Mouse (Mus musculus): ENCODE results near the gene Olfr1058. TPM values are rescaled to one million over a fixed set of nuclear protein-coding genes. Genes with fewer than 3 reads are reported as not detected.
"Not testable (repeated sequence)": the region's sequence is repeated elsewhere in the genome, so short reads cannot be mapped to it uniquely, and the experiment has no call there.

Gene Olfr1058
- polyA plus RNA-seq (2015; fragmentation: Nextera tagmentation; extraction: Ambion mirVana): not detected in 2 replicates

GRCm38 (mm10) chr2:86388461-86388860 lies at the start of gene Olfr1058:
Gene Olfr1058 (minus strand): TSS chr2:86388561.
- H3K27ac ChIP-seq; H3K36me3 ChIP-seq; H3K9me3 ChIP-seq; H3K27me3 ChIP-seq; H3K4me2 ChIP-seq; ATAC-seq (ENCODE audit: borderline replicate concordance, extremely low read depth, low FRiP score, low TSS enrichment); H3K9ac ChIP-seq; H3K4me1 ChIP-seq; H3K4me3 ChIP-seq: not testable (repeated sequence)

DNA sequence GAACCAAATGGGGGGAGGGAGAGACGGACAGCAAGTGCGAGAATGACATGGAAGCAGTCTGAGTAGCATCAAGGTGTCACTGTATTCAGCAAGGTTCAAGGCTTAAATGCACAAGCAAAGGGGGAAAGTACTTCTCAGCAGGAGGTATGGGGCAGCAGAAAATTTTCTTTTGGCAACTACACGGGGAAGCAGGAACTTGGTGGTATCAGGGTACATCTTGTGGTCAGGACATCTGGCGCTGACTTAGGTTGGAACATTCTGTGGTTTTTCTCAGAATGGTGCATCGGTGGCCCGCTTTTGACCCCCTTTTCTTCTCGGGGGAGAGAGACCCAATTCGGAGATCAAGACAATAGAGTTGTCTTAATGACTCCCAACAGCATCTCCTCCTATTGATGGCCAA lies 40.1 kb upstream of the Olfr1058 start:
- not testable (repeated sequence) for H3K9ac ChIP-seq; H3K4me3 ChIP-seq; H3K4me1 ChIP-seq; H3K27ac ChIP-seq; ATAC-seq (ENCODE audit: borderline replicate concordance, extremely low read depth, low FRiP score, low TSS enrichment); H3K9me3 ChIP-seq; H3K27me3 ChIP-seq; H3K4me2 ChIP-seq; H3K36me3 ChIP-seq
- 86% methylated on average over 8 of the region's 8 CpGs for WGBS

DNA sequence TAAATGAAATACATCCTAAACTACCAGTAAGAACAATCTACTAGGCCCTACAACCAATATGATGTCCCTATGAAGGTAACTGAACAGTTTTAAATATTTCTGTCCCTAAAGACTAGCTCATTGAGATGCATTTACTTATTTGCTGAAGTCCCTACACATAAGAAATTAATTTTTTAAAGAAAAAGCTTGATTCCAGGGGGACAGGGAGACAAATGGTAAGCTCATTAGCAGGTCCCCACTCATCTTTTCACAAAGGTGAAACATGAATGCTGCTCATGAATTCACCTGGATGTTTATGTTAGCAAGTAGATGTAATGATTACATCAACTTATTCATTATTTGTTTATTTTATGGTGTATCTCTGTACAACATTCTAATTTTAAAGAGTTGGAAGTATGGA lies 38.3 kb upstream of the Olfr1058 start, which contains the start of gene Olfr1062:
Gene Olfr1062 (minus strand): TSS at position 101 of the 400 bp plus-strand sequence.
- ATAC-seq (ENCODE audit: borderline replicate concordance, extremely low read depth, low FRiP score, low TSS enrichment); H3K36me3 ChIP-seq: not testable (repeated sequence)

DNA sequence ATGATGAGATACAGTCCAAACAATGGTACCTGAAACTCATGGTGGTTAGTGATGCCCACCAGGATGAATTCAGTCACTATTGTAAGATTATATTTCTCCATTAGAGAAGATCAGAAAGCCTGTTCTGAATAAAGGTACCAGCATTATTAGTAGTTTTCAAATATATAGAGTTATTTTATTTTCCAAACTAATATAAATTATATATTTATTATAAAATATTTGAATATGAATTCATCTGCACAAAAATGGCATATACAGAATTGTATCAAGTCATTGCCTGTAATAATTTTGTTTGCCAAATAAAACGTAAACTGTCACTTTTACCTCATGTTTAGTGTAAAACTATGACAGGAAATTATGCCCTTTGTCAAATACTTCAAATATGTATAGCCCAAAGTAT lies 25.6 kb upstream of the Olfr1058 start, which contains the start of gene Olfr1061:
Gene Olfr1061 (minus strand): TSS at position 101 of the 400 bp plus-strand sequence.
- Histone ChIP-seq H3K4me2 (no peak within 1 kb of the TSS), H3K4me3 (no peak within 1 kb of the TSS), H3K9ac (no peak within 1 kb of the TSS), H3K27ac (no peak within 1 kb of the TSS), H3K4me1 (no peaks in the 10 kb centered on the region), H3K36me3 (no peaks in the 10 kb centered on the region), H3K9me3 (no peaks in the 10 kb centered on the region), H3K27me3 (no peaks in the 10 kb centered on the region)
- WGBS: 64% methylated on average over 1 of the region's 1 CpGs
- ATAC-seq (ENCODE audit: borderline replicate concordance, extremely low read depth, low FRiP score, low TSS enrichment): no peak

More for the DNA sequence above, 38.3 kb upstream of the Olfr1058 start, which contains the start of gene Olfr1062:
- not testable (repeated sequence) for H3K4me1 ChIP-seq, H3K27ac ChIP-seq, H3K27me3 ChIP-seq, H3K4me3 ChIP-seq, H3K9ac ChIP-seq, H3K9me3 ChIP-seq, H3K4me2 ChIP-seq

GRCm38 (mm10) chr2:86395114-86395513 lies 6.8 kb upstream of the Olfr1058 start:
- no peaks in the 10 kb centered on the region for H3K9me3 ChIP-seq
- H3K27me3 ChIP-seq: no peaks in the 10 kb centered on the region
- ATAC-seq (ENCODE audit: borderline replicate concordance, extremely low read depth, low FRiP score, low TSS enrichment): no peak
- no peaks in the 10 kb centered on the region for H3K4me1 ChIP-seq
- H3K36me3 ChIP-seq: no peaks in the 10 kb centered on the region
- no peak overlapping the region for H3K27ac ChIP-seq
- H3K4me2 ChIP-seq: no peak overlapping the region
- H3K4me3 ChIP-seq: no peak overlapping the region
- no peak overlapping the region for H3K9ac ChIP-seq
- 75% methylated on average over 2 of the region's 2 CpGs for WGBS

DNA sequence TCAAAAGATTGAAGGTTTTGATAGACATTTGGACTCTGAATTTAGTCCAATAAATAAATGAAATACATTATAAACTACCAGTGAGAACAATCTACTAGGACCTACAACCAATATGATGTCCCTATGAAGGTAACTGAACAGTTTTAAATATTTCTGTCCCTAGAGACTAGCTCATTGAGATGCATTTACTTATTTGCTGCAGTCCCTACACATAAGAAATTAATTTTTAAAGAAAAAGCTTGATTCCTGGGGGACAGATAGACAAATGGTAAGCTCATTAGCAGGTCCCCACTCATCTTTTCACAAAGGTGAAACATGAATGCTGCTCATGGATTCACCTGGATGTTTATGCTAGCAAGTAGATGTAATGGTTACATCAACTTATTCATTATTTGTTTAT lies 10.1 kb downstream of the Olfr1058 start, which contains the start of gene Olfr1057:
Gene Olfr1057 (minus strand): TSS at position 101 of the 400 bp plus-strand sequence.
- H3K27me3 ChIP-seq: no peaks in the 10 kb centered on the region
- H3K4me3 ChIP-seq: no peak within 1 kb of the TSS
- no peaks in the 10 kb centered on the region for H3K9me3 ChIP-seq
- no peak for ATAC-seq (ENCODE audit: borderline replicate concordance, extremely low read depth, low FRiP score, low TSS enrichment)
- H3K4me2 ChIP-seq: no peak within 1 kb of the TSS
- no peaks in the 10 kb centered on the region for H3K4me1 ChIP-seq
- no peaks in the 10 kb centered on the region for H3K36me3 ChIP-seq
- H3K9ac ChIP-seq: no peak within 1 kb of the TSS
- H3K27ac ChIP-seq: no peak within 1 kb of the TSS

GRCm38 (mm10) chr2:86366342-86366741 lies 22.0 kb downstream of the Olfr1058 start:
- not testable (repeated sequence) for H3K9ac ChIP-seq; H3K27me3 ChIP-seq; H3K9me3 ChIP-seq; ATAC-seq (ENCODE audit: borderline replicate concordance, extremely low read depth, low FRiP score, low TSS enrichment); H3K36me3 ChIP-seq; H3K4me3 ChIP-seq; H3K4me2 ChIP-seq; H3K4me1 ChIP-seq; H3K27ac ChIP-seq
- 50% methylated on average over 1 of the region's 6 CpGs for WGBS

GRCm38 (mm10) chr2:86362369-86362768 lies 26.0 kb downstream of the Olfr1058 start, which contains the start of gene Olfr1056:
Gene Olfr1056 (minus strand): TSS chr2:86362469.
- no peaks in the 10 kb centered on the region for H3K9me3 ChIP-seq
- no peak within 1 kb of the TSS for H3K4me3 ChIP-seq
- H3K27ac ChIP-seq: no peak within 1 kb of the TSS
- H3K4me1 ChIP-seq: no peaks in the 10 kb centered on the region
- H3K36me3 ChIP-seq: no peaks in the 10 kb centered on the region
- no peaks in the 10 kb centered on the region for H3K27me3 ChIP-seq
- no peak within 1 kb of the TSS for H3K9ac ChIP-seq
- no peak within 1 kb of the TSS for H3K4me2 ChIP-seq
- ATAC-seq (ENCODE audit: borderline replicate concordance, extremely low read depth, low FRiP score, low TSS enrichment): no peak

DNA sequence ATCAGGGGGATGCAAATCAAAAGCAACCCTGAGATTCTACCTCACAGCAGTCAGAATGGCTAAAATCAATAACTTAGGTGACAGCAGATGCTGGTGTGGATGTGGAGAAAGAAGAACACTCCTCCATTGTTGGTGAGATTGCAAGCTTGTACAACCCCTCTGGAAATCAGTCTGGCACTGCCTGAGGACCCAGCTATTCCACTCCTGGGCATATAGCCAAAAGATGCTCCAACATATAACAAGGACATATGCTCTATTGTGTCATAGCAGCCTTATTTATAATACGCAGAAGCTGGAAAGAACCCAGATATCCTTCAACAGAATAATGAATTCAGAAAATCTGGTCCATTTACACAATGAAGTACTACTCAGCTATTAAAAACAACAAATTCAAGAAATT lies 36.6 kb downstream of the Olfr1058 start:
- H3K4me1 ChIP-seq; H3K4me3 ChIP-seq; H3K27me3 ChIP-seq; H3K9me3 ChIP-seq; H3K9ac ChIP-seq; H3K4me2 ChIP-seq; H3K36me3 ChIP-seq; ATAC-seq (ENCODE audit: borderline replicate concordance, extremely low read depth, low FRiP score, low TSS enrichment); H3K27ac ChIP-seq: not testable (repeated sequence)
- WGBS: 82% methylated on average over 1 of the region's 1 CpGs

DNA sequence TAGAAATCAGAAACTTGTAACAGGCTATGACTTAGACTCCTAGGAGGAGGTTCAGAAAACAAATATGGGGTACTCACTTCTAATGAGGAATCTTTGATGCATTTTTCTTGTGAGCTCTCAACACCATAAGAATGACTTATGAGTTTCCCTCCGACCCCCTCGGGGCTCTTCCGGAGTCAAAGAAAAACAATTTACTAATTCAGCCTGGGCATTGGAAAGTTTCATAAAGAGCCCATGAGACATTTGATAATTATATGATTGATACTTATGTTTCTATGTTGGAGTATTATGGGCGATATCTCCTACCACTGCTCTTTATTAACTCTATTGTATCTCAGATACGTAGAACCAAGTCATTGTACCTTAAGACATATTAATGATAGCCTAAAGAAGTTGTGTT lies 38.2 kb downstream of the Olfr1058 start, which contains the start of gene Olfr1055:
Gene Olfr1055 (minus strand): TSS at position 101 of the 400 bp plus-strand sequence.
- no peak for ATAC-seq (ENCODE audit: borderline replicate concordance, extremely low read depth, low FRiP score, low TSS enrichment)
- 82% methylated on average over 5 of the region's 5 CpGs for WGBS
- H3K4me2 ChIP-seq: no peak within 1 kb of the TSS

DNA sequence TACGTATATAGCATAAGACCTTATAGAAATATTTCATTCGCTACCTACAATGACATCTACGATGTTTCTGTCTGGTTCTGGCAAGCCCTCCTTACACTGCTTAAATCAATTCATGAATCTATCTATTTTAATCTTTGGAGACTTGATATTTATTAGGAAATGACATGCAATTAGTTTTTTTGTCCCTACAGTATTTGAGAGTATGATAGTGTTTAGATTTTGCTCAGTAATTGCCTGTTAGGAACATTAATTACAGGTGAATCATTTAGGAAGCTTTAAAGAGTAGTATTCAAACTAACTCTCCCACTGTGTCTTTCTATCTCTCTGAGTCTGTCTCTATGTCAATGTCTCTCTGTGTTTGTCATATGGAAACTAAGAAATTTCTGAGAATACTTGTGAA lies 53.0 kb downstream of the Olfr1058 start, which contains the start of gene Olfr1054:
Gene Olfr1054 (minus strand): TSS at position 101 of the 400 bp plus-strand sequence.
- no peaks in the 10 kb centered on the region for H3K27me3 ChIP-seq
- WGBS: 73% methylated on average over 3 of the region's 3 CpGs
- H3K9me3 ChIP-seq: no peaks in the 10 kb centered on the region
- no peaks in the 10 kb centered on the region for H3K4me1 ChIP-seq
- no peak for ATAC-seq (ENCODE audit: borderline replicate concordance, extremely low read depth, low FRiP score, low TSS enrichment)
- no peak within 1 kb of the TSS for H3K4me2 ChIP-seq
- no peak within 1 kb of the TSS for H3K27ac ChIP-seq
- no peak within 1 kb of the TSS for H3K9ac ChIP-seq
- H3K36me3 ChIP-seq: no peaks in the 10 kb centered on the region
- no peak within 1 kb of the TSS for H3K4me3 ChIP-seq

More for the DNA sequence above, 38.2 kb downstream of the Olfr1058 start, which contains the start of gene Olfr1055:
- Histone ChIP-seq H3K9ac (no peak within 1 kb of the TSS), H3K27ac (no peak within 1 kb of the TSS), H3K4me1 (no peaks in the 10 kb centered on the region), H3K4me3 (no peak within 1 kb of the TSS), H3K27me3 (no peaks in the 10 kb centered on the region), H3K9me3 (no peaks in the 10 kb centered on the region), H3K36me3 (no peaks in the 10 kb centered on the region)
